Mouse (Mus musculus) stomach, postnatal 0 days (tissue): Measurements from ENCODE around the gene Bpifb9b.

ENCODE experiments used
- CTCF ChIP-seq: IDR thresholded peaks from 2 replicates; pipeline ENCODE4 v1.5.1; 2016; ENCODE audit warnings: antibody characterized with exemption, low read depth, mild to moderate bottlenecking, moderate library complexity
- EP300 ChIP-seq: optimal IDR thresholded peaks from 2 replicates; pipeline ENCODE3; 2016; ENCODE audit warnings: antibody characterized with exemption

DNA sequence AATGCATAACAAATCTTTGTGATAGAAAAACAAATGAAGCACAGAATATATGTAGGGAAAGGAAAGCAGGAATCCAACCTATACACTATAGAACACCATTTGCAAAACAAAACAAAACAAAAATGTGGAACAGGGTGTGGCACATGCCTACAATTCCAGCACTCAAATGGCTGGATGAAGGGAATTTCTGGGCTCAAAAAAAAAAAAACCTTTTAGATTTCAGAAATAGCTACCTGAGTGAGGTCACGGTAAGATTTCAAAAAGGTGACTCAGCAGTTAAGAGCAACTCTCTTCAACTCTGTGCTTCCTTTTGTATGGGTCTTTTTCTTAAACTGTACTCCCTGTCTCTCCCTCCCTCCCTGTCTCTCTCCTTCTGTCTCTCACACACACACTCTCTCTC is 31.1 kb downstream of the Bpifb9b start:
- TF ChIP-seq CTCF (no peak), EP300 (no peak)
